Mouse (Mus musculus) liver, postnatal 0 days (tissue): ENCODE data around the gene Chd1.

Experiments used
- CTCF ChIP-seq: sonication (generic); IDR thresholded peaks from 2 replicates; pipeline ENCODE4 v1.5.1; 2016; ENCODE audit warnings: antibody characterized with exemption, low read depth
- EP300 ChIP-seq: IDR thresholded peaks from 2 replicates; pipeline ENCODE4 v1.6.1; 2016; ENCODE audit warnings: antibody characterized with exemption, low read depth, mild to moderate bottlenecking

DNA sequence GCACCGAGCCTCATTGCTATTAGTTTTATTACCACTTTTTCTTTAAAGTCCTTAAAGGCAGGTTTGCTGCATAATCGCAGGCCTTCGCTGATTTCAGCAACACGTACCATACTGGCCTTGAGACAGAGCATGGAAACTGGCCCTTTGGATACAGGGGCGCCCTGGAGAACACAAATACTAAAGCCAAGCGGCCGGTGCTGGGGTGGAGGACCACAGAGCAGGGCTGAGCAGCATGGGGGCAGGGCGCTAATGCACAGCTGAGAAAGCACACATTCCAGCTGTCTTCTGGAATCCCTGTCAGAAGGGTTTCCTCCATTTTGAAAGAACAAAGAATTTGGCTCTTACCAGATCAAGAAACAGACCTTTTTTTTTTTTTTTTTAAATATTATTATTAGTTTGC is 113.6 kb downstream of the Chd1 start:
- TF ChIP-seq CTCF (no peak), EP300 (no peak)
